Mouse (Mus musculus) olfactory bulb, adult 2 months (tissue): Measurements from ENCODE around the gene Eif2ak4. TPM values are rescaled to one million over a fixed set of nuclear protein-coding genes. Genes with fewer than 3 reads are reported as not detected.

ENCODE experiments used
- H3K27ac ChIP-seq: fragments of 200-500 bp; 2 replicates; pipeline ENCODE4 v1.5.1; 2012; ENCODE audit warnings: low read depth, low read length; ENCODE audit not compliant: insufficient read depth
- H3K4me1 ChIP-seq: fragments of 200-500 bp; 2 replicates; pipeline ENCODE4 v1.6.1; 2012; ENCODE audit warnings: low read length; ENCODE audit not compliant: control insufficient read depth, insufficient read depth
- H3K4me3 ChIP-seq: fragments of 200-500 bp; 2 replicates; pipeline ENCODE4 v1.5.1; 2012; ENCODE audit warnings: mild to moderate bottlenecking, low read depth, low read length, moderate library complexity; ENCODE audit not compliant: insufficient read depth
- CTCF ChIP-seq: fragments of 200-500 bp; IDR thresholded peaks from 2 replicates; pipeline ENCODE4 v1.5.1; 2012; ENCODE audit warnings: low read depth, mild to moderate bottlenecking, low read length, moderate library complexity; ENCODE audit not compliant: insufficient read depth
- POLR2A ChIP-seq: fragments of 200-500 bp; IDR thresholded peaks from 2 replicates; pipeline ENCODE4 v1.6.1; 2012; ENCODE audit warnings: mild to moderate bottlenecking, low read depth, low read length, moderate library complexity; ENCODE audit not compliant: insufficient read depth
- WGBS: fragments of 180-500 bp; shearing (Covaris S2); methylation state at CpG from one replicate; pipeline ENCODE4 v1.1.7; 2018; 5-methylcytosine and 5-hydroxymethylcytosine counted together
- polyA plus RNA-seq: library from polyadenylated mRNA; stranded (reverse); fragments of >200 nt; gene quantifications from 2 replicates; pipeline ENCODE4 v1.2.4, GENCODE M21; 2012; ENCODE audit warnings: low replicate concordance; ENCODE audit not compliant: missing spikeins, insufficient read depth, insufficient read length

Gene Eif2ak4
- polyA plus RNA-seq, 1 experiment = not detected

- no peak overlapping the region for H3K27ac ChIP-seq
- no peak for TF ChIP-seq CTCF
- no peak for TF ChIP-seq POLR2A
- peaks cover 5% of the 10 kb centered on the region for H3K4me1 ChIP-seq
- H3K4me3 ChIP-seq = no peak overlapping the region
- 72% methylated on average over 3 of the region's 3 CpGs for WGBS
Observed at GRCm38 (mm10) chr2:118487806-118488205, 99.4 kb downstream of the Eif2ak4 start.

DNA sequence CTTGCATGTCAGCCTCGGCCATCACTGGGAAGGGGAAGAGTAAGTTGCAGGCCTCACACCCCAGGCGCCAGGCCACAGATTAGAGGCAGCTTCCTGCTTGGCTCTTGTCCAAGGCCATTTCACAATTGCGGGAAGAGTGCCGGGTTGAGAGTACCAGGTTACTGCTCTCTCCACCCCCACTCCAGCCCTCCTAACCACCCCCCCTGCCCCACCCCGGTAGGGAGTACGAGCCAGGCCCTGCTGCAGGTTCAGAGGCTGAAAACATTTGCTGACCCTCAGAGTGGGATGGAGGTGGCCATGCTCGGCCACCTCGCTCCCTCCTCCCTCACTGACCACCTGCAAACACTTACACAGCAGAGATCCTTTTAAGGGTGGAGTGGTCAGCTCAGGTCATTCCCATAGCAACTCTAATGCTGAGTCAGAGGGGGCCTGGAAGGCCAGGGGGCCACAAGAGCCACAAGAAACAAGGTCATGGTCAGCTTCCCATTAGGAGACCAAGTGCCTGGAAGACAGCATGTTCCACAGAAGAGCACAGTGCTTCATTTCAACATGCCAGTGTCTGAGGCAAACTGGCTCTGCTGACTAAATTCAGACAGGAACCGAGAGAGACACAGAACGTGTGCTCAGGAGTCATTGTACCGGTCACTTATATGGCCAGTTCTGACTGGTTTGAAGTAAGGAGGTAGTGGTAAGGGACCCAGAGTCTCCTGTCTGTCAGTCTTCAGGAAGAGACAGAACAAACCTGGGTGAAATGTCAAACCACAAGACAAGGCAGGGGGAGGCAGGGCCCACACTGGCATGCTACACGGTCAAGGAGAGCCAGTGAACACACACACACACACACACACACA lies 102.0 kb downstream of the Eif2ak4 start:
- WGBS = 63% methylated on average over 12 of the region's 12 CpGs
- H3K27ac ChIP-seq = no peak overlapping the region; the same call in 1 of the 2 replicates
- H3K4me1 ChIP-seq = peaks cover 5% of the 10 kb centered on the region
- H3K4me3 ChIP-seq = no peak overlapping the region
- TF ChIP-seq CTCF (no peak), POLR2A (no peak)

DNA sequence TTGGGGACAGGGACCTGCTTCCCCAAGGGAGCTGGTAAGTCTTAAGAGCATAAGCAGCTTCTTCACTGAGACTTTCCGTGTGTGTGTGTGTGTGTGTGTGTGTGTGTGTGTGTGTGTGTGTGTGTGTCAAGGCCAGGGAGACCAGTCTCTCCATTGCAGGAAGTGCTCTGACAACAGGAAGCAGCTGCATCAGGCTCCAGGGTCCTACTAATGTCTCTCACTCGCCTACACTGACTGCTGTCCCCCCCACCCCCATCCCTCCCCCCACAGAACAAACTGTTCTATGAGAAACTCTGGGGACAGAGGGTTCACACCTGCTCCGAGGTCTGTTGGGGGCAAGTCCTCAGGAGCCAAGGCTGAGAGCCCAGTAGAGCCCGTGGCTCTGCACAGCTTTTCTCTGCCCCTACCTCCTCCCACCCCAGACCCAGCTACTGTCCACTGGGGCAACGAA lies 102.9 kb downstream of the Eif2ak4 start:
- WGBS = 80% methylated on average over 5 of the region's 5 CpGs
- no peak overlapping the region for H3K4me3 ChIP-seq
- peaks cover 5% of the 10 kb centered on the region for H3K4me1 ChIP-seq
- no peak for TF ChIP-seq POLR2A
- TF ChIP-seq CTCF = no peak
- H3K27ac ChIP-seq = no peak overlapping the region; the same call in 1 of the 2 replicates

GRCm38 (mm10) chr2:118491741-118492395 lies 103.5 kb downstream of the Eif2ak4 start:
- Histone ChIP-seq H3K4me3 (no peak overlapping the region), H3K27ac (no peak overlapping the region; the same call in 1 of the 2 replicates), H3K4me1 (peaks cover 4% of the 10 kb centered on the region)
- TF ChIP-seq CTCF (no peak), POLR2A (no peak)
- WGBS = 94% methylated on average over 4 of the region's 4 CpGs

DNA sequence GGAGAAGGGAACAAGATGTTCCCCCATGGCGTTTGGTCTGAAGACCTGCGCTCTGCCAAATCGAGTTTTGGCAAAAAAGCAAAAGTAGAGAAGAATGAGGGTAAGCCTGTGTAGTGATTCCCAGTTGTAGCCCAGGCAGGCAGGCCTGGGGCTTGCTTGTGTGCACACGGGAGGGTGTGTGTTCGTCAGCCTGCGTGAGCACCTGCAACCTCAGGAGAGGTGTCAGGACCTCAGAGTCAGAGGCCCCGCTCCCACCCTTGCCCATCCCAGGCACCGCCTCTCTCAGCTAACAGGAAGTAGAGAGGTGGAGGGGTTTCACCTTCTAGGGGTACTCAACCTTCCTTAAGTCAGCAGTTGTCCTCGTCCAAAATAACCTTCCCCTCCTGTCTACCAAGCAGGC lies 106.6 kb downstream of the Eif2ak4 start:
- Histone ChIP-seq H3K4me3 (no peak overlapping the region), H3K27ac (no peak overlapping the region), H3K4me1 (peaks cover 3% of the 10 kb centered on the region)
- TF ChIP-seq CTCF (no peak), POLR2A (no peak)
- WGBS = 80% methylated on average over 9 of the region's 9 CpGs

DNA sequence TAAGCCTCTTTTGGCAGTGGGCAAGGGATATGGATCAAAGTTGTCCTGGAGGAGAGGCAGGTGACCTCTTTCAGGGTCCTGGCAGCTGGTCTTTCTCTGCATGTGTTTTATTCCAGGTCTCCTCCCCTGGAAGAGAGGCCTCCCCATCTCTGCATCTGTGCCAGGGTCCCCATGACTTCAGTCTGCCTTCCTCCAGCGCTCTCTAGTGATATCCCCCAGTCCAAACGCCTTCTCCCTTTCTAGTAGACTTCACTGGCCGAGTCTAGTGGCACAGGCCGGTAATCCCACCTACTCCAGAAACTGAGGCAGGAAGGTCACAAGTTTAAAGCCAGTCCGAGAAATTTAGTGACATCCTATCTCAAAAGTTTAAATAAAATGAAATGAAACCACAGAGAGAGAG lies 109.5 kb downstream of the Eif2ak4 start:
- no peak for TF ChIP-seq POLR2A
- TF ChIP-seq CTCF = no peak
- Histone ChIP-seq H3K4me1 (no peaks in the 10 kb centered on the region; the same call in 1 of the 2 replicates), H3K27ac (no peak overlapping the region), H3K4me3 (no peak overlapping the region)
- 95% methylated on average over 5 of the region's 5 CpGs for WGBS

DNA sequence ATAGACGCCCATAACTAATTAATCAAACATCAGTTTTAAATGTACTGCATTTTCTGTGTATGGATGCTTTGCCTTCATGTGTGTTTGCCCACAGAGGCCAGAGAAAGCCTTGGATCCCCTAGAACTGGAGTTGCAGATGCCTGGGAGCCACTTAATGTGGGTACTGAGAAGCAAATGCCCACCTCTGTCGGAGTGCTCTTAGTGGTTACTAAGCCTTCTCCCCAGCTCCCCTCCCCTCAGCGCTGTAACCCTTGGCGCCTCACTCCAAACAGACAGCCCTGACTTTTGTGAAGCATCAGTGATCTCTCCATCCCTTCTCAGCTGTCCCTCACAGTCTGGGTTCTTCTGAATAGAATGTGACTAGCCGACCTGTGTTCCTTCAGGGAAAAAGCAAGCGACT lies 110.1 kb downstream of the Eif2ak4 start:
- TF ChIP-seq CTCF (no peak), POLR2A (no peak)
- H3K4me1 ChIP-seq = no peaks in the 10 kb centered on the region; the same call in 1 of the 2 replicates
- H3K27ac ChIP-seq = no peak overlapping the region
- WGBS = 86% methylated on average over 6 of the region's 6 CpGs
- H3K4me3 ChIP-seq = no peak overlapping the region

- TF ChIP-seq POLR2A (no peak), CTCF (no peak)
- 53% methylated on average over 20 of the region's 20 CpGs for WGBS
- no peaks in the 10 kb centered on the region; the same call in 1 of the 2 replicates for H3K4me1 ChIP-seq
- H3K4me3 ChIP-seq = no peak overlapping the region
- H3K27ac ChIP-seq = no peak overlapping the region; the same call in 1 of the 2 replicates
Observed at GRCm38 (mm10) chr2:118499135-118499961, 110.9 kb downstream of the Eif2ak4 start.

GRCm38 (mm10) chr2:118500191-118500590 lies 111.8 kb downstream of the Eif2ak4 start:
- WGBS = 98% methylated on average over 2 of the region's 2 CpGs
- no peaks in the 10 kb centered on the region; the same call in 1 of the 2 replicates for H3K4me1 ChIP-seq
- no peak overlapping the region for H3K27ac ChIP-seq
- TF ChIP-seq POLR2A = no peak
- TF ChIP-seq CTCF = no peak
- no peak overlapping the region for H3K4me3 ChIP-seq
